Mouse (Mus musculus) ES-Bruce4 (cell line): ENCODE measurements at regions not wholly inside any gene's neighbourhood (a gene's known extent, or its start where the extent isn't known, plus 50 kb on each side); places are given as distances from the start of the nearest gene placed in this dataset.

Experiments used
- H3K27ac ChIP-seq: 2 replicates; pipeline ENCODE4 v1.5.1; 2012; ENCODE audit warnings: low read length, inconsistent platforms; ENCODE audit not compliant: insufficient read depth
- H3K27me3 ChIP-seq: 2 replicates; pipeline ENCODE4 v1.6.1; 2012; ENCODE audit warnings: mild to moderate bottlenecking, low read length, inconsistent platforms; ENCODE audit not compliant: control insufficient read depth, poor library complexity, insufficient read depth, severe bottlenecking
- H3K36me3 ChIP-seq: 2 replicates; pipeline ENCODE4 v1.6.1; 2012; ENCODE audit warnings: inconsistent platforms, mild to moderate bottlenecking, low read length, moderate library complexity; ENCODE audit not compliant: control insufficient read depth, poor library complexity, insufficient read depth, severe bottlenecking
- H3K4me1 ChIP-seq: one replicate; pipeline ENCODE4 v1.8.1; 2011; ENCODE audit warnings: low read length; ENCODE audit not compliant: control insufficient read depth, insufficient read depth
- H3K4me3 ChIP-seq: 2 replicates; pipeline ENCODE4 v1.5.1; 2011; ENCODE audit warnings: low read depth, mild to moderate bottlenecking, low read length
- H3K9ac ChIP-seq: 2 replicates; pipeline ENCODE4 v1.6.1; 2012; ENCODE audit warnings: low read depth, mild to moderate bottlenecking, inconsistent platforms; ENCODE audit not compliant: poor library complexity, severe bottlenecking
- H3K9me3 ChIP-seq: replicated peaks from 2 replicates; pipeline ENCODE4 v1.6.1; 2012; ENCODE audit warnings: mild to moderate bottlenecking, low read length, inconsistent platforms; ENCODE audit not compliant: control insufficient read depth, poor library complexity, insufficient read depth, severe bottlenecking
- CTCF ChIP-seq: IDR thresholded peaks from one replicate; pipeline ENCODE4 v1.8.1; 2011; ENCODE audit warnings: low read depth, low read length
- EP300 ChIP-seq: IDR thresholded peaks from 2 replicates; pipeline ENCODE4 v1.6.1; 2011; ENCODE audit warnings: low read depth, low read length; ENCODE audit not compliant: insufficient read depth
- POLR2A ChIP-seq: IDR thresholded peaks from one replicate; pipeline ENCODE4 v1.8.1; 2011; ENCODE audit warnings: low read length; ENCODE audit not compliant: insufficient read depth

DNA sequence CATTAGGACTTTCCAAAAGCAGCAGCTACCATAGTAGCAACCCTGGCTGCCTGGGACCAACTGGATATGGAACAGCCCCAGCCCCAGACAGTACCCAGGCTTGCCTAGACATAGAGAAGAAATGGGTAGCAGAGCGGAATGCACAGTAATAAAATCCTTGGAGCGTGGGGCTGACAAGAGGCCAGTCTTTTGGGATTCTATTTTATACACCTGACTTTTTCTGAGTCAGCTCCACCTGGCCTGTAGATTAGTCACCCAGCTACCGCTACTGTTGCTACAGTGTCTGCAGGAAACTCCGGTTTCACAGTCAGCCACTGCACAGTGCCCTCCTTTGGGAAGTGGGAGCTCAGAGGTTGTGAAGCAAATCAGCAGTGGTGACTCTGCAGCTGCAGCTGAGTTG lies 83.7 kb upstream of the Usp47 start:
- H3K9me3 ChIP-seq, result no peaks in the 10 kb centered on the region
- H3K27me3 ChIP-seq, result no peaks in the 10 kb centered on the region
- no peaks in the 10 kb centered on the region for H3K4me1 ChIP-seq
- no peak overlapping the region for H3K4me3 ChIP-seq
- no peak overlapping the region for H3K9ac ChIP-seq
- no peak overlapping the region for H3K27ac ChIP-seq
- H3K36me3 ChIP-seq, result no peaks in the 10 kb centered on the region
- TF ChIP-seq EP300 (no peak), POLR2A (no peak), CTCF (no peak)

DNA sequence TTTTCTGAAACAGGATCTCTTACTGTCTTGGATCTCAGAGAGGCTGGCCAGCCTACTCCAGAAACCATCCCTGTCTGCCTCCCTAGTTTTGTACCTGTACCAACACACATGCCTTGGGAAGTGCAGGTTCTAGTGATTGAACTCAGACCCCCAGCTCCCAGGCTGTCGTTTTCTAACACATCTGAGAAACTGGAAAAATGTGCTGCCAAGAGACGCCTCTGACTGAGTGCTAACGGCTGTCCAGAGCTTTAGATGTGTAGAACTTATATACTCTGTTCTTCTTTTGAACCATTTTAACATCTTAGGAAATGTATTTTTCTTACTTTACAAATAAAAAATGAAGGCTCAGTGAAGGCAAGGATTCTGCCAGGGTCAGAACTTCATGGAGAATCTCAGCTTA lies 85.8 kb upstream of the Usp47 start:
- no peak overlapping the region for H3K9ac ChIP-seq
- no peak for TF ChIP-seq EP300
- no peak for TF ChIP-seq CTCF
- TF ChIP-seq POLR2A, result no peak
- no peak overlapping the region for H3K4me3 ChIP-seq
- H3K4me1 ChIP-seq, result no peaks in the 10 kb centered on the region
- no peaks in the 10 kb centered on the region for H3K36me3 ChIP-seq
- H3K27ac ChIP-seq, result no peak overlapping the region
- no peaks in the 10 kb centered on the region for H3K9me3 ChIP-seq
- H3K27me3 ChIP-seq, result no peaks in the 10 kb centered on the region

DNA sequence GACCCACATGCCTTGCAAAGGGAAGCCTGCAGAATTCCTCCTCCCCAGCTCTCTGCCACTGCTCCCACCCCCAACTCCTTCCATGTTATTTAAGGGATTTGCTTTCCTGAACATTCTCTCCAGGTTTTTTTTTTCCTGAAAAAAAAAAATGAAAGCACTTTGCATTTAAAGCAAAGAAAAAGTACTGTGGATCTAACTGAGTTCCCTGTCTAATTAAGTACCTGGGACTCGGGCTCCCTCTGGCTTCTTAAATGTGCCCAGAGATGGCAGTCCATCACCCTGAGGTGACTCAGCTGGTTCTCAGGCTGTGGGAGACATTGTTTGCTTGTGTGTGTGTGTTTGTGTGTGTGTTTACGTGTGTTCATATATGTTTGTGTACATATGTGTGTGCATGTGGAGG lies 86.2 kb upstream of the Usp47 start:
- Histone ChIP-seq H3K9ac (no peak overlapping the region), H3K4me1 (no peaks in the 10 kb centered on the region), H3K4me3 (no peak overlapping the region), H3K27me3 (no peaks in the 10 kb centered on the region), H3K36me3 (no peaks in the 10 kb centered on the region), H3K9me3 (no peaks in the 10 kb centered on the region), H3K27ac (no peak overlapping the region)
- TF ChIP-seq EP300 (no peak), CTCF (no peak), POLR2A (no peak)

DNA sequence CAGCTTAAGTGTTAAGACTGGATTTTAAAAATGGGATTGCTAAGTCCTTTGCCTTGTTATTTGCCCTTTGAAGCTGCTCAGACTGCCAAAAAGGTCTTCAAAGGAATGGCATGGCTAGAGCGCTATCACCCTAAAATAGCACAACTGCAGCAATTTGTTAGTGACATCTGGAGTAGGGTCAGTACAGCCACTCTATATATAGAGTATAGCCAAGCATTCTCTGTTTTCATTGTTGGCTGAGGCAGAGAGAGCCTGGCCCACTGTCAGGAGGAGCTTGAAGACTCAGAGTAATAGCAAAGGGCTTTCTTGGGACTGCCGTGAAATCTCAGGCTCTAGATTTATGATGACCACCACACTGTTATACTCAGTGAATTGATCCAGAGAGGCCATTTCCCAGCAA lies 90.6 kb upstream of the Usp47 start:
- no peaks in the 10 kb centered on the region for H3K27me3 ChIP-seq
- H3K9me3 ChIP-seq, result no peaks in the 10 kb centered on the region
- no peak for TF ChIP-seq EP300
- TF ChIP-seq CTCF, result no peak
- no peaks in the 10 kb centered on the region for H3K4me1 ChIP-seq
- no peak overlapping the region for H3K9ac ChIP-seq
- no peaks in the 10 kb centered on the region for H3K36me3 ChIP-seq
- H3K27ac ChIP-seq, result no peak overlapping the region
- H3K4me3 ChIP-seq, result no peak overlapping the region

DNA sequence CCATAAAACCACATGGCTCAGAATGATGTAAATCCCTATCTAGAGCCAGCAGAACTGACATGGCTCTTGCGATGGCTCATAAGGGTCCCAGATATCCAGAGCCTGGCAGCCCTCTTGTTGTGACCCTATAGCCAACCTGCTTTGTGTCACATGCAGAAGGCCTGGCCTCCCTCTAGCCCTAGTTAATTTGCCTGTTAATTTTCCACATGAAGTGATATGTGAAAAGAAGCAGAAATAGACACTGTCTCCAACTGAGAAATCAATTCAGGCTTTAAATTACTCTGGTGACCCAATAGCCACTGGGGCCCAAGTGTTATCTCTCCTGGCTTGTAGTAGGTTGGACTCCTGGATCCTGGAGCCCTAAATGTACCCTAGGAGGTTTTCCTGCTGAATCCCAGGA lies 103.3 kb upstream of the Usp47 start:
- Histone ChIP-seq H3K27me3 (peaks cover 2% of the 10 kb centered on the region; the same call in 1 of the 2 replicates), H3K36me3 (no peaks in the 10 kb centered on the region), H3K27ac (no peak overlapping the region), H3K9ac (no peak overlapping the region), H3K4me1 (no peaks in the 10 kb centered on the region), H3K9me3 (no peaks in the 10 kb centered on the region), H3K4me3 (no peak overlapping the region)
- TF ChIP-seq POLR2A, result no peak
- TF ChIP-seq CTCF, result no peak
- TF ChIP-seq EP300, result no peak

DNA sequence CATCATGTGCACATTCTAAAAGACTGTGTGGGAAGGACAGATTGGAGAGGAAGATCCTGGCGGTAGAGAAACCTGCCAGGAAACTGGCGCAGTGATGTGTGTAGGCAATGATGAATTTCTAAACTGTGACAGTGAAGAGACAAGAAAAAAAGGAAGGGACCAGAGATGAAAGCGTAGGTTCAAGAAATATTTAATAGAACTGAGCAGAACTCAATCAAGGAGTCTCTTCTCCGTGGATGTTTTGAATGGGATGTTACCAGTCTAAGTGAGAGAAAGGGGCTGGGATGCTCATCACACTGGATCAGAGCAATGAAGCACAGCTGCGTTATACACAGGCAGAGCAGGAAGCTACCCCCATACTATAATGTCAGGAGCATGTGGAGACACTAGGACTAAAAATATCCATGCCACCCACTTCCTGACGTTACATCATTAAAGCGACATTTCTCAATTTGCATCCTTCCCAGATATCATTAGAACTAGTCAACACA lies 119.5 kb upstream of the Usp47 start:
- TF ChIP-seq POLR2A (no peak), CTCF (no peak), EP300 (no peak)
- no peaks in the 10 kb centered on the region for H3K27me3 ChIP-seq
- no peaks in the 10 kb centered on the region for H3K9me3 ChIP-seq
- no peaks in the 10 kb centered on the region for H3K36me3 ChIP-seq
- H3K9ac ChIP-seq, result no peak overlapping the region
- H3K4me3 ChIP-seq, result no peak overlapping the region
- no peak overlapping the region for H3K27ac ChIP-seq
- H3K4me1 ChIP-seq, result no peaks in the 10 kb centered on the region
